Mouse (Mus musculus) bone marrow, adult 2 months (tissue): ENCODE measurements at regions not wholly inside any gene's neighbourhood (a gene's known extent, or its start where the extent isn't known, plus 50 kb on each side); places are given as distances from the start of the nearest gene placed in this dataset.

Experiments used
- CTCF ChIP-seq: fragments of 200-500 bp; IDR thresholded peaks from 2 replicates; pipeline ENCODE4 v1.5.1; 2011; ENCODE audit warnings: low read length, control low read depth; ENCODE audit not compliant: control insufficient read depth, insufficient read depth
- POLR2A ChIP-seq: fragments of 200-500 bp; IDR thresholded peaks from 2 replicates; pipeline ENCODE4 v1.6.1; 2011; ENCODE audit warnings: low read depth, mild to moderate bottlenecking, control low read depth, low read length, borderline replicate concordance; ENCODE audit not compliant: control insufficient read depth

DNA sequence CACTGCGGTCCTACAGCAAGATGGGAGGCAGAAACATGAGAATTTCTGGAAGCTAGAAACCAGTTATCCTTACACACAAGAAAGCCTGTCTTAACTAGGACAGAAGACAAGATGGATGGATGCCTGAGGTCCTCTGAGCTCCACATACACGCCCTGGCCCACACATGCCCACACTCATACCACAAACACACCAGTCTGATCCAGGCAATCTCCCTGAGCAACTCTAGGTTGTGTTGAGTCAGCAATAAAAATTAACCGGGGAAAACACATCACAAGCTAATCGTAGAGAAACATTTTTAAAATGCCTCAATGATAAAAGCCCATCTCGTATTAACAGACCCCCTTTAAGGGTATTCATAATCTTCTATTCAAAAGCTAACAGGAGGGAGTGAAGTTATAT, 298.9 kb downstream of the 3100002H09Rik start:
- TF ChIP-seq CTCF (no peak), POLR2A (no peak)
